Mouse (Mus musculus) CH12.LX (cell line): Measurements from ENCODE around the gene Ercc4.

Source experiments
- BHLHE40 ChIP-seq: IDR thresholded peaks from 2 replicates; pipeline ENCODE4 v1.6.1; 2011; ENCODE audit warnings: mild to moderate bottlenecking, low read depth, low read length, improper control_type of control experiment
- CTCF ChIP-seq, 2 experiments: IDR thresholded peaks in 1 of 2; conservative IDR thresholded peaks in 1 of 2; 2 replicates each; pipeline ENCODE4 v1.5.1; 2011 to 2012; ENCODE audit warnings: low read depth in 2 of 2, low read length in 2 of 2, improper control_type of control experiment in 1 of 2, inconsistent platforms in 1 of 2, mild to moderate bottlenecking in 1 of 2, moderate library complexity in 1 of 2
- E2F4 ChIP-seq: IDR thresholded peaks from 2 replicates; pipeline ENCODE4 v1.6.1; 2011; ENCODE audit warnings: low read depth, low read length, improper control_type of control experiment; ENCODE audit not compliant: insufficient replicate concordance
- JUND ChIP-seq: conservative IDR thresholded peaks from 2 replicates; pipeline ENCODE4 v1.6.1; 2011; ENCODE audit warnings: low read depth, low read length, improper control_type of control experiment
- MAZ ChIP-seq: IDR thresholded peaks from 2 replicates; pipeline ENCODE4 v1.6.1; 2012; ENCODE audit warnings: low read depth, mild to moderate bottlenecking, inconsistent platforms, low read length, improper control_type of control experiment, moderate library complexity
- NELFE ChIP-seq: IDR thresholded peaks from 2 replicates; pipeline ENCODE4 v1.6.1; 2011; ENCODE audit warnings: low read depth, low read length, improper control_type of control experiment
- NRF1 ChIP-seq: IDR thresholded peaks from 2 replicates; pipeline ENCODE4 v1.6.1; 2014; ENCODE audit warnings: low read depth, mild to moderate bottlenecking, inconsistent platforms, low read length, improper control_type of control experiment, moderate library complexity
- POLR2A ChIP-seq: IDR thresholded peaks from 2 replicates; pipeline ENCODE4 v1.6.1; 2011; ENCODE audit warnings: low read depth, mild to moderate bottlenecking, improper control_type of control experiment, low read length
- USF1 ChIP-seq: IDR thresholded peaks from 2 replicates; pipeline ENCODE4 v1.6.1; 2014; ENCODE audit warnings: low read depth, mild to moderate bottlenecking, inconsistent platforms, low read length, improper control_type of control experiment
- ZC3H11A ChIP-seq: IDR thresholded peaks from 2 replicates; pipeline ENCODE4 v1.6.1; 2012; ENCODE audit warnings: low read depth, mild to moderate bottlenecking, inconsistent platforms, low read length, improper control_type of control experiment

GRCm38 (mm10) chr16:13159927-13160644 is 50.6 kb downstream of the Ercc4 start:
- TF ChIP-seq MAZ (peak; percentile 53; the same call in 1 of the 2 replicates), NRF1 (no peak), POLR2A (no peak), ZC3H11A (peak; percentile 22; the same call in 1 of the 2 replicates), CTCF (conservative IDR thresholded peaks at IDR 0.05 in 1 of 2, IDR thresholded peaks at IDR 0.05 in 1 of 2; ENCODE audit: low read depth in 2 of 2, low read length in 2 of 2) (peak; percentile 79 to 96), USF1 (no peak), E2F4 (0 out of 2 replicates have a peak, but pooled peaks have one; percentile 65), NELFE (no peak; the same call in 1 of the 2 replicates), BHLHE40 (peak; percentile 48; the same call in 1 of the 2 replicates), JUND (no peak)
